Mouse (Mus musculus) cerebellum, postnatal 25 days (tissue): ENCODE measurements around the gene Klk1b9.
"Not testable (repeated sequence)": the region's sequence is repeated elsewhere in the genome, so short reads cannot be mapped to it uniquely, and the experiment has no call there.

ENCODE experiments used
- DNase-seq, 2 experiments: peaks; one replicate each; pipeline ENCODE4 v3.0.0; 2021; ENCODE audit warnings: mixed read lengths in 2 of 2

Gene Klk1b9

DNA sequence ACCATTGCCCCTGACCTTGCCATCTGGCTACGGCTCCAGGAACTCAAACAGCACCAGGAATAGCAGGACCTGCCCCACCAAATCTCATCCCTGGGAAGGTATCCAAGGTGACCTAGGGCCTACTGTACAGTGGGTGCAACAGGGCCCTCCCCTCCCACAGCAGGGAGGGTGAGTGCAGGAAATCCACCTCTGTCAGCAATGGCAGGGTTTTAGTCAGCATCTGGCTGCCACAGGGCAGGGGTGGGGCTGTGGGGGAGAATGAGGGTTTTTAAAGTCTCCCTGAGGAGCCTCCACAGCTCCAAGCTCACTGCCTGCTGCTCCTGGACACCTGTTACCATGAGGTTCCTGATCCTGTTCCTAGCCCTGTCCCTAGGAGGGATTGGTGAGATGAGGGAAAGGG, at the start of gene Klk1b9:
Klk1b9 (plus strand) TSS at position 301 of the 400 bp plus-strand sequence.
- not testable (repeated sequence) for DNase-seq

DNA sequence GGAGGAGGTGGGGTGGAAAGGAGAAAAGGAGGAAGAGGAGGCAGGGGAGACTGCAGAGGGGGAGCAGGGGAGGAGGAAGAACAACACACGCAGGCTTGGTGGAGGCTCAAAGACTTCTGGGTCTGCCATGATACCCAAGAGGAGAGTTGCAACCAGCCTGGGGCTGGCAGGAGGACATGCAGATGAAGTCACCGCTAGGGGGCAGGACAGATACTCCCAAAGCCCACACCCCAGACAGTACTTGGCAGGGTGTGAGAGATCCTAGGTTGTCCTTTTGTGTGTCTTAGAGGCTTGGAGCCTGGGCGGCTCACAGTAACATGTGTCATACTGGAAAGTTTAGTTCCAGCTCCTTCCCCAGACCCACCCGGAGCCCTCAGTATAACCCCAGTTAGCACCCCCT, 47.3 kb upstream of the Klk1b9 start:
- DNase-seq, result peak in 1 of 2 experiments; percentile 11

DNA sequence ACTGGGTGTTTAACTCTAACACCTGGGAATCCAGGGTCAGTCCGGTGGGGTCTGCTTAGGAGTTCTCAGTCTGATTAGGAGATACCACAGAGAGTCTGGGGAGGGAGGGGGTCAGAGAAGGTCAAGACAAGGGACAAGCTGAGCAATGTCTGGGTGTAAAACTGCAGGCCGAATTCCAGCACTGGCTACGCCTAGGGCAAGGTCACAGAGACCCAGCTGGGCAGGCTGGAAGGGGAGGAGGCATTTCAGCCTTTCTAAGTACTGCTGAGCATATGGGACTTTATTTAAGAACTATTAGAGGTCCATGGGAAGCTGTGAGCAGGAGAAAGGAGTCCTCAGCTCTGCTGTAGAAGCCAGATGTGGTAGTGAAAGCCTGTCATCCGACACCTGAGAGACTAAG, 43.5 kb upstream of the Klk1b9 start:
- no peak for DNase-seq

DNA sequence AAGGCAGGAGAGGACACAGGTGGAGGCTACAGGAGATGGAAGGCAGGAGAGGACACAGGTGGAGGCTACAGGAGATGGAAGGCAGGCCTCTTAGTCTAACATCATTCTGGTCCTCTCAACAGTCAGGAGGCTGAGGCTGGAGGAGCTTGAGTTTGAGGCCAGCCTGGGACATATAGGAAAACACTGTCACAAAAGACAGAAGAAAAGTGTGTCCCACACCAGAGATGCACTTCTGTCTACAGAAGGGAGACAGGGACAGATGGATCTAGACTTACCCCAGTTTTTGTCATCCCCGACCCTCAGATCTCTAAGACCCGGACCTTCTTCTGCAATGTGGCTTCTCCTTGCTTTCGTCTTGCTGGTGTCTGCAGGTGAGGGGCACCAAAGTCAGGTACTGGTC, 42.4 kb upstream of the Klk1b9 start, which contains the start of gene Klk15:
Klk15 (plus strand) TSS at position 301 of the 400 bp plus-strand sequence.
- DNase-seq, result no peak

DNA sequence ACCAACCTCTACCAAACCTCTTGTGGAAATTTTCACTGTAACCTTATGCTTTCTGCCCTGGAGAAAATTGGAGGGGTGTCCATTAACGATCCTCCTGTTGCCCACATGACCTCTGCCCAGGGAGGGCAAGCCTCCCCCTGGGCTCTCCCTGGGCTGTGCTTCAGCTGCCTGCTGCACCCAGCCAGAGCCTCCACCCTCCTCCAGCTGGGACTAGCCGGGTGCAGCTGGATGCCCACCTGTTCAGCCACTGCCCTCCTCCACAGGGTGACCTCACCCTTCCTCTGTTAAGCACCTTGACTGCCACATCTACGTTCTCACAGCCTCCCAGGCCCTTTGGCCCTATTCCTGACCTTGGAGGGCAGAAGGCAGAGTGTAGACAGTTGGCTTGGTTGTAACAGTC, 41.1 kb upstream of the Klk1b9 start:
- no peak for DNase-seq

DNA sequence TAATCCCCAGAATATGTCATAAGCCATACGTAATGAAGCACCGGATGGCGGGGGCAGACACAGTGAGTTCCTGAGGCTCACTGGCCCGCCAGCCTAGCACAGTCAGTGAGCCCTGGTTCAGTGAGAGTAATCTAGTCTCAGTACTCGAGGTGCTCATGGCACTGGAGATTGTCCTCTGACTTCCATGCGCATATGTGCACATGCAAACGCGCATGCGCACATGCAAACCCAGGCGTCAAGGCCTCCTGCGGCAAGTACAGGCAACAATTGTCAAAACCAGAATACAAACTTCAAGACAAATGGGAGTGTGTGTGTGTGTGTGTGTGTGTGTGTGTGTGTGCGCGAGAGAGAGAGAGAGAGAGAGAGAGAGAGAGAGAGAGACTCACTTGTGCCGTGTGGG, 39.3 kb upstream of the Klk1b9 start:
- DNase-seq, result no peak

DNA sequence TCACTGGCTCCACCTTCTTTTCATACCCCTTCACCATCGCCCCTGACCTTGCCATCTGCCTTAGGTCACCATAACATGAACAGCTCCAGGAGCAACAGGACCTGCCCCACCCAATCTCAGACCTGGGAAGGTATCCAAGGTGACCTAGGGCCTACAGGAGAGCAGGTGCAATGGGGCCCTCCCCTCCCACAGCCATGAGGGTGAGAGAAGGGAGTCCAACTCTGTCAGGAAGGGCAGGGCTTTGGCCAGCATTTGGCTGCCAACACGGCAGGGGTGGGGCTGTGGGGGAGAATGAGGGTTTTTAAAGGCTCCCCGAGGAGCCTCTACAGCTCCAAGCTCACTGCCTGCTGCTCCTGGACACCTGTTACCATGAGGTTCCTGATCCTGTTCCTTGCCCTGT, 33.6 kb upstream of the Klk1b9 start:
- not testable (repeated sequence) for DNase-seq

DNA sequence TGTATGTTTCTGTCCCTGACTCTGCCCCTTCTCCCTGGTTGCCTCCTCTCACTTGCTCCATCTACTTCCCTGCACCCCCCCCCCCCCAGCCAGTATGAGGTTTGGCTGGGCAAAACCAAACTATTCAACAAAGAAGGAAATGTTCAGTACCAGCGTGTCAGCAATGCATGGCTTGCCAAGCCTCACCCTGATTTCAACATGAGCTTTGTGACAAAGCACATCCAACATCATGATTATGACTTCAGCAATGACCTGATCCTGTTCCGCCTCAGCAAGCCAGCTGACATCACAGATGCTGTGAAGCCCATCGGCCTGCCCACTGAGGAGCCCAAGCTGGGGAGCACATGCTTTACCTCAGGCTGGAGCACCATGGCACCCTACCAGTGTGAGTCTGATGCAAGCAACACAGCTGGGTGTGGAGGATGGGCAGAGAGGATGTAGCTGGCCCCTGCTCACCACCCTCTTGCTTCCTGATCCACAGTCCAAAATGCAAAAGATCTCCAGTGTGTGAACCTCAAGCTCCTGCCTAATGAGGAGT, 31.1 kb upstream of the Klk1b9 start:
- no peak for DNase-seq

DNA sequence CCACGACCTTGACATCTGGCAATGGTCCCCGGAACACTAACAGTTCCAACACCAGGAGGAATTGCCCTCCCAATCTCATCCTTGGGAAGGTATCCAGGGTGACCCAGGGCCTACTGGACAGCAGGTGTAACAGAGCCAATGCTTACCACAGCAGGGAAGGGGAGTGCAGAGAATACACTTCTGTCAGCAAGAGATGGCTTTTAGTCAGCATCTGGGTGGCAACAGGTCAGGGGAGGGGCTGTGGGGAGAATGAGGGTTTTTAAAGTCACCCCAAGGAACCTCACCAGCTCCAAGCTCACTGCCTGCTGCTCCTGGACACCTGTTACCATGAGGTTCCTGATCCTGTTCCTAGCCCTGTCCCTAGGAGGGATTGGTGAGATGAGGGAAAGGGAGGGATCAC, 25.5 kb upstream of the Klk1b9 start, which contains the start of gene Klk1b8:
Klk1b8 (plus strand) TSS at position 301 of the 400 bp plus-strand sequence.
- no peak for DNase-seq

DNA sequence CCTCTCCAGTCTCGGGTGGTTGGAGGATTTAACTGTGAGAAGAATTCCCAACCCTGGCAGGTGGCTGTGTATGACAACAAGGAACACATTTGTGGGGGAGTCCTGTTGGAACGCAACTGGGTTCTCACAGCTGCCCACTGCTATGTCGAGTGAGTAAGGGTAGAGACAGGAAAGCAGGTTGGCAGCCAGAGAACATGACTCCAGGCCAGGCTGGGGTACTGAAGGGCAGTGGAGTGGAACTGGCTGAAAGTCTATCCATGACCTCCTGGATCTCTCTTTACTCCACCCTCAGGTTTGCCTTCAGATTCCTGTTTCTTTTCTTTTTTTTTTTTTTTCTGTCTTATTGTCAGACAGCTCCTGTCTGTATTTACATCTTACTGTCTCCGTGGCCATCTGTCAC, 23.2 kb upstream of the Klk1b9 start:
- DNase-seq, result no peak

DNA sequence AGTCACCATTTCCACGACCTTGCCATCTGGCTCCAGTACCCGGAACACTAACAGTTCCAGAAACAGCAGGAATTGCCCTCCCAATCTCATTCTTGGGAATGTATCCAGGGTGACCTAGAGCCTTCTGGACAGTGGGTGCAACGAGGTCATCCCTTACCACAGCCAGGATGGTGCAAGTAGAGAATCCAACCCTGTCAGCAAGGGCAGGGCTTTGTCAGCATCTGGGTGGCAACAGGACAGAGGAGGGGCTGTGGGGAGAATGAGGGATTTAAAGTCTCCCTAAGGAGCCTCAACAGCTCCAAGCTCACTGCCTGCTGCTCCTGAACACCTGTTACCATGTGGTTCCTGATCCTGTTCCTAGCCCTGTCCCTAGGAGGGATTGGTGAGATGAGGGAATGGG, 9.4 kb upstream of the Klk1b9 start, which contains the start of gene Klk1b1:
Klk1b1 (plus strand) TSS at position 301 of the 400 bp plus-strand sequence.
- DNase-seq, result no peak

DNA sequence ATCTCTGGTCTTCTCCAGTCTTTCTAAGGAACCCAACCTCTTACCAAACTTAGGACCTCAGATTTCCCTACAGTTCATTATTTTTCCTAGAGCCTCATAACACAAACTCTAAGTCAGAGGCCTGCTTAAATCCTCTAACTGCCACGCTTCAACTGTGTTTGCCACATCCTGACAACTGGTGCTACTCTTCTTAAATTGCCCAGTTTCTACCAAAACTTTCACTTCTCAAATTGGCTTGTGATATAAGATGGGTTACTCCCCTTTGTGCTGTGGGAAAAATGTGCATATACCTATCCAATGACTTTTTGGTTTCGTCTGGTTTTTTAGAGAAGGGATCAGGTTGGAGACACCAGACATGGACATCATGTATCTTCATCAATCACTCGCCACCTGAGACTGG, 8.8 kb upstream of the Klk1b9 start:
- no peak for DNase-seq

DNA sequence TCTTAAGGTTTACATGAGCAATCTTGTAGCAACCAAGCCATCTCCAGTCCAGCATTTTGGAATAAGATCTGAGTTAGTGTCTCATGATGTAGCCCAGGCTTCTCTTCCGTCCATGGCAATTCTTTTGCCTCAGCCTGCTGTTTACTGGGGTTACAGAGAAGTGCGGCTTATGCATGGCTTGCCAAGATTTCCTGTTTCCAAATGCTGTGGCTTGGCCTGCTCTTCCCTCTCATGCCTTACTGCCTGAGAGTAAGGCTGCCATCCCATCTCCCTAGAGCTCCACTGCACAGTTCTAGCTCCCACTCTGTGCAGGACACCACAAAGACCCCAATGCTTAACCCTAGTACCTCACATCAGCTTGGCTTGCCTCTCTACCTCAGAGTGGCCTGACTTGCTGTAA, 8.2 kb upstream of the Klk1b9 start:
- no peak for DNase-seq

DNA sequence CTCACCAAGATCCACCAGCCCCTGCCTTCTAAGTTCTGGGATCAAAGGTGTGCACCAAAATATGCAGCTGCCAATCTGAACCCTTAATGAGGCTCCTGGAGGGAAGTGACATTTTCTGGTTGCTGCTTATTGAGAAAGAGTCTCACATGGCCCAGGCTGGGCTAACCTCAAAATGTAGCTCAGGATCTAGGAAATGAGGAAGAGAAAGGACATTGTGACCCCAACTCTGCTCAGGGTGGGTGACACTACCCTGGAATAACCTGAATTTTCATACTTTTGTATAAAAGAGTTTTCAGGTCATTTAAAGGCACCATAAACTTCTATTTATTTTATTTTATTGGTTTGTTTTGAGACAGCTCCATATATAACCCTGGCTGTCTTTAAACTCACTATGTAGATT, 9.8 kb downstream of the Klk1b9 start:
- DNase-seq, result no peak

DNA sequence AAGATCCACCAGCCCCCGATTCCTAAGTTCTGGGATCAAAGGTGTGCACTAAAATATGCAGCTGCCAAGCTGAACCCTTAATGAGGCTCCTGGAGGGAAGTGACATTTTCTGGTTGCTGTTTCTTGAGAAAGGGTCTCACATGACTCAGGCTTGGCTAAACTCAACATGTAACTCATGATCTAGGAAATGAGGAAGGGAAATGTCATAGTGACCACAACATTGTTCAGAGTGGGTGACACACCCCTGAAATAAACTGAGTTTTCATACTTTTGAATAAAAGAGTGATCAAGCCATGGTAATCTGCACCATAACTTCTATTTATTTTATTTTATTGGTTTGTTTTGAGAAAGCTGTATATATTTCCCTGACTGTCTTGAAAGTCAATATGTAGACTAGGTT, 19.0 kb downstream of the Klk1b9 start:
- DNase-seq, result not testable (repeated sequence)

DNA sequence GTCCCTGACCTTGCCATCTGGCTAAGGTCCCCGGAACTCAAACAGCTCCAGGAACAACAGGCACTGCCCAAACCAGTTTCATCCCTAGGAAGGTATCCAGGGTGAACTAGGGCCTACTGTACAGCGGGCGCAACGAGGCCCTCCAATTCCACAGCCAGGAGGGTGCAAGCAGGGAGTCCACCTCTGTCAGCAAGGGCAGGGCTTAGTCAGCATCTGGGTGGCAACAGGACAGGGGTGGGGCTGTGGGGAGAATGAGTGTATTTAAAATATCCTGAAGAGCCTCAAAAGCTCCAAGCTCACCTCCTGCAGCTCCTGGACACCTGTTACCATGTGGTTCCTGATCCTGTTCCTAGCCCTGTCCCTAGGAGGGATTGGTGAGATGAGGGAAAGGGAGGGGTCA, 19.7 kb downstream of the Klk1b9 start, which contains the start of gene Klk1b11:
Klk1b11 (plus strand) TSS at position 301 of the 400 bp plus-strand sequence.
- not testable (repeated sequence) for DNase-seq

DNA sequence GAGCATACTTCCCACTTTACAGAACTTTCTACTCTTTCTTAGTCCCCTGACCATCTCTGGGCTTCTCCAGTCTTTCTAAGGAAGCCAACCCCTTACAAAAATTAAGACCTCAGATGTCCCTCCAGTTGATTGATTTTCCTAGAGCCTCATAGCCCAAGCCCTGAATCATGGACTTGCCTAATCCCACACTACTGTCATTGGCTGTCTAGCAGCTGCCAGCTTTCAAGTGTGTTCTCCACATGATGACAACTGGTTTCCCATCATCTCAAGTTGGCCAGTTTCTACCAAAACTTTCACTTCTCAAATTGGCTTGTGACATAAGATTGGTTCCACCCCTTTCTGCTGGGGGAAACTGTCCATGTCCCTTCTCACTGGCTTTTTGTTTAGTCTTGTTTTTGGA, 29.0 kb downstream of the Klk1b9 start:
- no peak for DNase-seq

DNA sequence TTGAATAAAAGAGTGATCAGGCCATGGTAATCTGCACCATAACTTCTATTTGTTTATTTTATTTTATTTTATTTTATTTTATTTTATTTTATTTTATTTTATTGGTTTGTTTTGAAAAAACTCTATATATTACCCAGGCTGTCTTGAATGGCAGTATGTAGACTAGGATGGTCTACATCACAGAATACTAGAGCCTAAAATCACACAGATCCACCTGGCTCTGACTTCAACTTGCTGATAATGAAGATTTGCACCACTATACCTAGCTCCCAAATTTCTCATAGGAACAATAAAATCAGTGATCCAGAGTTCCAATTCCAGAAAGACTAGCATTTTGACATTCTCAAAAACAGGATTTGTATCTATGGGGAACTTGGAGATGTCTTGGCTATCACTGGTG, 36.0 kb downstream of the Klk1b9 start, which contains the start of gene Klk1b26:
Klk1b26 (plus strand) TSS at position 301 of the 400 bp plus-strand sequence.
- DNase-seq, result not testable (repeated sequence)

DNA sequence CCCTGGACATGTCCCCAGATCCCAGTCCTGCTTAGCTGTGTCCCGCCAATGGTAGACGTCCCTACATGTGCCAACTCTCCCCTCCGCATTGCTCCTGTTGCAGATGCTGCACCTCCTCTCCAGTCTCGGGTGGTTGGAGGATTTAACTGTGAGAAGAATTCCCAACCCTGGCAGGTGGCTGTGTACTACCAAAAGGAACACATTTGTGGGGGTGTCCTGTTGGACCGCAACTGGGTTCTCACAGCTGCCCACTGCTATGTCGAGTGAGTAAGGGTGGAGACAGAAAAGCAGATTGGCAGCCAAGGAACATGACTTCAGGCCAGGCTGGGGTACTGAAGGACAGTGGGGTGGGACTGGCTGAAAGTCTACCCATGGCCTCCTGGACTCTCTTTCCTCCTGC, 38.8 kb downstream of the Klk1b9 start:
- not testable (repeated sequence) for DNase-seq

DNA sequence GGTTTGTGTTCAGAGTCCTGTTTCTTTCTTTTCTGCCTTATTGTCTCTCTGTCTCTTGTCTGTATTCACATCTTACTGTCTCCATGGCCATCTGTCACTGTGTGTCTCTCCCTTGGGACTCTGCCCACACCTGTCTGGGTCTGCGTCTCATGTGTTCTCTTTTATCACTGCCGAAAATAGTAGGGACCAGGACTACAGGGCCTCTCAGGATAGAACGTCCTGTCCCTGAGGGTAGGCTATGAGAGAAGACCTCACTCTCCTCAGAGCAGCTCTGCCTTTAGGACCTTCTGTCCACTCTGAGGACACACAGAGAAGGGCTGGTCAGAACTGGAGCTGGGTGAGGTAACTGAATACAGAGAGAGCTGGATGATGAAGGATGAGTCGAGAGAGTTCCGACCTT, 39.2 kb downstream of the Klk1b9 start:
- no peak for DNase-seq
